Mouse (Mus musculus) lung, embryonic 15.5 days (tissue): ENCODE results near the gene Ufc1. TPM values are rescaled to one million over a fixed set of nuclear protein-coding genes. Genes with fewer than 3 reads are reported as not detected.
"Not testable (repeated sequence)": the region's sequence is repeated elsewhere in the genome, so short reads cannot be mapped to it uniquely, and the experiment has no call there.

Source experiments
- ATAC-seq: fragments of 200-750 bp; cut with Nextera tagmentation; 2 replicates; pipeline ENCODE4 v1.8.0; 2017; ENCODE audit warnings: moderate number of reproducible peaks, borderline replicate concordance; ENCODE audit not compliant: low FRiP score, low TSS enrichment; ENCODE audit errors: extremely low read depth
- H3K27ac ChIP-seq: fragments of 300-500 bp; sonication (generic); 2 replicates; pipeline ENCODE4 v1.5.1; 2015; ENCODE audit warnings: moderate library complexity, mild to moderate bottlenecking, inconsistent platforms
- H3K27me3 ChIP-seq: fragments of 300-500 bp; sonication (generic); 2 replicates; pipeline ENCODE4 v1.6.1; 2015; ENCODE audit warnings: inconsistent platforms
- H3K36me3 ChIP-seq: fragments of 300-500 bp; sonication (generic); 2 replicates; pipeline ENCODE4 v1.6.1; 2015; ENCODE audit warnings: inconsistent platforms
- H3K4me1 ChIP-seq: fragments of 300-500 bp; sonication (generic); 2 replicates; pipeline ENCODE4 v1.6.1; 2015; ENCODE audit warnings: inconsistent platforms
- H3K4me2 ChIP-seq: fragments of 300-500 bp; sonication (generic); 2 replicates; pipeline ENCODE4 v1.6.1; 2015; ENCODE audit warnings: inconsistent platforms, mild to moderate bottlenecking, moderate library complexity
- H3K4me3 ChIP-seq: fragments of 300-500 bp; sonication (generic); 2 replicates; pipeline ENCODE4 v1.5.1; 2015; ENCODE audit warnings: mild to moderate bottlenecking, inconsistent platforms
- H3K9ac ChIP-seq: fragments of 300-500 bp; sonication (generic); 2 replicates; pipeline ENCODE4 v1.6.1; 2015; ENCODE audit warnings: inconsistent platforms
- H3K9me3 ChIP-seq: fragments of 300-500 bp; sonication (generic); 2 replicates; pipeline ENCODE4 v1.6.1; 2016; ENCODE audit warnings: inconsistent platforms
- WGBS: fragments of 180-500 bp; shearing (Covaris S2); methylation state at CpG from one replicate; pipeline ENCODE4 v1.1.7; 2015; 5-methylcytosine and 5-hydroxymethylcytosine counted together
- polyA plus RNA-seq: library from polyadenylated mRNA; unstranded; fragments of >200 nt; fragmentation: Nextera tagmentation; extraction: Ambion mirVana; gene quantifications from 2 replicates; pipeline ENCODE4 v1.2.1, GENCODE M21; 2015

The Ufc1 gene
- 105 and 109 TPM in 2 replicates for polyA plus RNA-seq

- Histone ChIP-seq H3K27me3 (no peaks in the 10 kb centered on the region; the same call in 1 of the 2 replicates), H3K9ac (peak within 1 kb of the TSS; percentile 81), H3K36me3 (peaks cover 6% of the 10 kb centered on the region; the same call in 1 of the 2 replicates), H3K4me1 (peaks cover 9% of the 10 kb centered on the region; the same call in 1 of the 2 replicates), H3K9me3 (no peaks in the 10 kb centered on the region), H3K27ac (peak within 1 kb of the TSS; percentile 95), H3K4me2 (peak within 1 kb of the TSS; percentile 70), H3K4me3 (peak within 1 kb of the TSS; percentile 74)
- peak; percentile 86 for ATAC-seq
- WGBS, result under 1% methylated on average over 42 of the region's 42 CpGs
These were observed at the start of gene Ufc1 for GRCm38 (mm10) chr1:171294298-171295062. Gene Ufc1 (minus strand): TSS chr1:171295024.

- 75% methylated on average over 9 of the region's 9 CpGs for WGBS
- Histone ChIP-seq H3K27ac (no peak overlapping the region), H3K9me3 (0 out of 2 replicates have a peak, but pooled peaks cover 4% of the 10 kb centered on the region), H3K36me3 (peaks cover 44% of the 10 kb centered on the region), H3K4me2 (peak overlapping the region; percentile 73), H3K4me3 (peak overlapping the region; percentile 95), H3K27me3 (no peaks in the 10 kb centered on the region), H3K4me1 (peaks cover 24% of the 10 kb centered on the region; the same call in 1 of the 2 replicates), H3K9ac (no peak overlapping the region)
- ATAC-seq, result no peak
These were observed 49.3 kb upstream of the Ufc1 start for GRCm38 (mm10) chr1:171343922-171344677.

- H3K9me3 ChIP-seq, result 0 out of 2 replicates have a peak, but pooled peaks cover 4% of the 10 kb centered on the region
- no peaks in the 10 kb centered on the region for H3K27me3 ChIP-seq
- H3K36me3 ChIP-seq, result peaks cover 58% of the 10 kb centered on the region
- no peak overlapping the region for H3K27ac ChIP-seq
- ATAC-seq, result no peak
- no peak overlapping the region for H3K4me3 ChIP-seq
- H3K4me1 ChIP-seq, result peaks cover 22% of the 10 kb centered on the region; the same call in 1 of the 2 replicates
- WGBS, result 85% methylated on average over 16 of the region's 16 CpGs
- H3K9ac ChIP-seq, result no peak overlapping the region
- no peak overlapping the region for H3K4me2 ChIP-seq
These were observed 47.7 kb upstream of the Ufc1 start for GRCm38 (mm10) chr1:171342262-171343207.

- under 1% methylated on average over 4 of the region's 4 CpGs for WGBS
- Histone ChIP-seq H3K9me3 (no peaks in the 10 kb centered on the region), H3K4me2 (peak overlapping the region; percentile 76), H3K4me1 (peaks cover 35% of the 10 kb centered on the region), H3K4me3 (peak overlapping the region; percentile 93), H3K27me3 (no peaks in the 10 kb centered on the region), H3K27ac (peak overlapping the region; percentile 99), H3K36me3 (peaks cover 6% of the 10 kb centered on the region; the same call in 1 of the 2 replicates), H3K9ac (peak overlapping the region; percentile 91)
- ATAC-seq, result no peak
These were observed 35.4 kb upstream of the Ufc1 start for GRCm38 (mm10) chr1:171330216-171330560.

GRCm38 (mm10) chr1:171329433-171330215 lies 34.8 kb upstream of the Ufc1 start:
- Histone ChIP-seq H3K27me3 (no peaks in the 10 kb centered on the region), H3K4me2 (peak overlapping the region; percentile 76), H3K36me3 (peaks cover 6% of the 10 kb centered on the region; the same call in 1 of the 2 replicates), H3K9ac (peak overlapping the region; percentile 91), H3K27ac (peak overlapping the region; percentile 99), H3K4me3 (peak overlapping the region; percentile 93), H3K9me3 (no peaks in the 10 kb centered on the region), H3K4me1 (peaks cover 35% of the 10 kb centered on the region)
- ATAC-seq, result peak; percentile 93
- WGBS, result 0% methylated on average over 46 of the region's 61 CpGs

GRCm38 (mm10) chr1:171328839-171329432 lies 34.1 kb upstream of the Ufc1 start, which contains the start of gene Dedd:
Gene Dedd (plus strand): TSS chr1:171329145.
- under 1% methylated on average over 48 of the region's 48 CpGs for WGBS
- Histone ChIP-seq H3K4me3 (peak within 1 kb of the TSS; percentile 93), H3K27me3 (no peaks in the 10 kb centered on the region), H3K27ac (peak within 1 kb of the TSS; percentile 99), H3K9me3 (no peaks in the 10 kb centered on the region), H3K36me3 (peaks cover 6% of the 10 kb centered on the region; the same call in 1 of the 2 replicates), H3K4me2 (peak within 1 kb of the TSS; percentile 76), H3K9ac (peak within 1 kb of the TSS; percentile 91), H3K4me1 (peaks cover 35% of the 10 kb centered on the region)
- ATAC-seq, result peak; percentile 94

- 15% methylated on average over 9 of the region's 9 CpGs for WGBS
These were observed 33.4 kb upstream of the Ufc1 start for GRCm38 (mm10) chr1:171328244-171328643.

GRCm38 (mm10) chr1:171326588-171326987 lies 31.8 kb upstream of the Ufc1 start:
- ATAC-seq, H3K9me3 ChIP-seq, H3K36me3 ChIP-seq, H3K4me3 ChIP-seq, H3K27me3 ChIP-seq, H3K4me2 ChIP-seq, H3K9ac ChIP-seq, H3K27ac ChIP-seq: not testable (repeated sequence)
- H3K4me1 ChIP-seq, result peaks cover 28% of the 10 kb centered on the region
- WGBS, result 80% methylated on average over 4 of the region's 4 CpGs

More at GRCm38 (mm10) chr1:171328244-171328643, 33.4 kb upstream of the Ufc1 start:
- Histone ChIP-seq H3K4me2 (peak overlapping the region; percentile 76), H3K4me3 (peak overlapping the region; percentile 93), H3K4me1 (peaks cover 35% of the 10 kb centered on the region), H3K9me3 (no peaks in the 10 kb centered on the region), H3K27me3 (no peaks in the 10 kb centered on the region), H3K27ac (peak overlapping the region; percentile 99), H3K9ac (peak overlapping the region; percentile 91), H3K36me3 (peaks cover 6% of the 10 kb centered on the region; the same call in 1 of the 2 replicates)
- no peak for ATAC-seq

GRCm38 (mm10) chr1:171325571-171325970 lies 30.7 kb upstream of the Ufc1 start:
- 75% methylated on average over 2 of the region's 2 CpGs for WGBS
- Histone ChIP-seq H3K27ac (no peak overlapping the region), H3K4me3 (no peak overlapping the region), H3K9me3 (no peaks in the 10 kb centered on the region), H3K4me2 (no peak overlapping the region), H3K27me3 (no peaks in the 10 kb centered on the region), H3K4me1 (peaks cover 19% of the 10 kb centered on the region), H3K9ac (no peak overlapping the region), H3K36me3 (no peaks in the 10 kb centered on the region)
- ATAC-seq, result no peak

- no peak overlapping the region for H3K27ac ChIP-seq
- H3K36me3 ChIP-seq, result no peaks in the 10 kb centered on the region
- peaks cover under 1% of the 10 kb centered on the region; the same call in 1 of the 2 replicates for H3K4me1 ChIP-seq
- H3K9me3 ChIP-seq, result no peaks in the 10 kb centered on the region
- 71% methylated on average over 1 of the region's 1 CpGs for WGBS
- no peak for ATAC-seq
- H3K4me2 ChIP-seq, result no peak overlapping the region
- no peak overlapping the region for H3K9ac ChIP-seq
- H3K4me3 ChIP-seq, result no peak overlapping the region
- no peaks in the 10 kb centered on the region for H3K27me3 ChIP-seq
These were observed 27.2 kb upstream of the Ufc1 start for GRCm38 (mm10) chr1:171322012-171322411.
